Mouse (Mus musculus): ENCODE data around the gene Tpp1. TPM values are rescaled to one million over a fixed set of nuclear protein-coding genes. Genes with fewer than 3 reads are reported as not detected.

Tpp1 gene
- polyA plus RNA-seq, 1 experiment: 55.9 TPM

GRCm38 (mm10) chr7:105721916-105722315 is 30.1 kb downstream of the Tpp1 start:
- no peaks in the 10 kb centered on the region for H3K27me3 ChIP-seq (ENCODE audit: control insufficient read depth, insufficient read depth, low read length)
- WGBS: 72% methylated on average over 2 of the region's 2 CpGs
- no peaks in the 10 kb centered on the region for H3K4me1 ChIP-seq (ENCODE audit: control insufficient read depth, insufficient read depth, insufficient read length, low read length)
- H3K4me3 ChIP-seq (ENCODE audit: low read depth, low read length): no peak overlapping the region
- no peak overlapping the region for H3K27ac ChIP-seq (ENCODE audit: insufficient read depth, low read depth, low read length)
- no peak for TF ChIP-seq CTCF (IDR thresholded peaks at IDR 0.05; ENCODE audit: extremely low read depth, insufficient read length, insufficient replicate concordance, low read depth, low read length)
- no peak for TF ChIP-seq POLR2A (IDR thresholded peaks at IDR 0.05; ENCODE audit: low read depth, low read length)
- no peaks in the 10 kb centered on the region for H3K36me3 ChIP-seq (ENCODE audit: control insufficient read depth, insufficient read depth, low read length)

DNA sequence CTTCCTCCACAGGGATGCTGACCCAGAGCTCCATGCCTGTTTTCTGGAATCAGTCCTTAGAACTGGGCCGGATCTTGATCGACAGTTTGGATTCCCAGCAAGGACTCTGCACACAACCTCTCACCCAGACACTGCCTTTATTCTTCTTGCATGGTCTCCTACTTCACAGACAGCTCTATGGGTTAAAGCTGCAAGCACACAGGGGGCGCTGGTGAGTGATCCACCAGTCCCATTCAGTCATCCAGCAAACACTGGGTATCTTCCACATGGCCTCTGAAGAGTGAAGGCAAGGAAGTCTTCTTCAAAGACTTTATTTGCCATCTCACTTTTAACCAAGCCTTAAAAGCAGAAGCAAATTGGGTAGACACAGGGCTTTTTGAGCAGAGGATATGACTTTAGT is 36.7 kb downstream of the Tpp1 start:
- H3K4me1 ChIP-seq (ENCODE audit: control insufficient read depth, insufficient read depth, insufficient read length, low read length): no peaks in the 10 kb centered on the region
- no peak overlapping the region for H3K4me3 ChIP-seq (ENCODE audit: low read depth, low read length)
- TF ChIP-seq POLR2A (IDR thresholded peaks at IDR 0.05; ENCODE audit: low read depth, low read length): no peak
- no peak for TF ChIP-seq CTCF (IDR thresholded peaks at IDR 0.05; ENCODE audit: extremely low read depth, insufficient read length, insufficient replicate concordance, low read depth, low read length)
- H3K27me3 ChIP-seq (ENCODE audit: control insufficient read depth, insufficient read depth, low read length): no peaks in the 10 kb centered on the region
- 68% methylated on average over 3 of the region's 3 CpGs for WGBS
- no peaks in the 10 kb centered on the region for H3K36me3 ChIP-seq (ENCODE audit: control insufficient read depth, insufficient read depth, low read length)
- H3K27ac ChIP-seq (ENCODE audit: insufficient read depth, low read depth, low read length): no peak overlapping the region

- 72% methylated on average over 5 of the region's 5 CpGs for WGBS
- no peak overlapping the region for H3K27ac ChIP-seq (ENCODE audit: insufficient read depth, low read depth, low read length)
- no peaks in the 10 kb centered on the region for H3K27me3 ChIP-seq (ENCODE audit: control insufficient read depth, insufficient read depth, low read length)
- H3K4me1 ChIP-seq (ENCODE audit: control insufficient read depth, insufficient read depth, insufficient read length, low read length): no peaks in the 10 kb centered on the region
- H3K4me3 ChIP-seq (ENCODE audit: low read depth, low read length): no peak overlapping the region
- H3K36me3 ChIP-seq (ENCODE audit: control insufficient read depth, insufficient read depth, low read length): no peaks in the 10 kb centered on the region
- TF ChIP-seq CTCF (IDR thresholded peaks at IDR 0.05; ENCODE audit: extremely low read depth, insufficient read length, insufficient replicate concordance, low read depth, low read length): no peak
- TF ChIP-seq POLR2A (IDR thresholded peaks at IDR 0.05; ENCODE audit: low read depth, low read length): no peak
These were observed 43.3 kb downstream of the Tpp1 start for GRCm38 (mm10) chr7:105708733-105709132.

DNA sequence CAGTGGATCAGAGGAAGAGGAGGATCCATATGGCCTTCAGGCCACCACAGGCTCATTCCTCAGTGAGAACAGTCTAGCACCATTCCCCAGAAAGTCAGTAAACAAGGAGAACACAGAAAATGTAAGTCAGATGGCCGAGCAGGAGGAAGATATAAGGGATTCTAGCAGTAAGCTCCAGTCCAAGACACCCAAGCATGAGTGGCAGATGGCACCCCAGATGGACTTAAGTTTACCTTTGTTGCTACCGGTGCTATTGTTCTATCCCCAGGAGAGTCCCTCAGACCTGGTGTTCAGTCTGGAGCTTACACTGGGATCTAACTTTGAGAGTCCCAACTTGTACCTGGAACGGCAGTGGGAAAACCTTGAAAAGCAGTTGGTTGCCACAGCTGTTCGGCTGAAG is 48.2 kb downstream of the Tpp1 start:
- H3K4me3 ChIP-seq (ENCODE audit: low read depth, low read length): no peak overlapping the region
- H3K27me3 ChIP-seq (ENCODE audit: control insufficient read depth, insufficient read depth, low read length): no peaks in the 10 kb centered on the region
- H3K36me3 ChIP-seq (ENCODE audit: control insufficient read depth, insufficient read depth, low read length): no peaks in the 10 kb centered on the region
- H3K4me1 ChIP-seq (ENCODE audit: control insufficient read depth, insufficient read depth, insufficient read length, low read length): no peaks in the 10 kb centered on the region
- 87% methylated on average over 4 of the region's 4 CpGs for WGBS
- H3K27ac ChIP-seq (ENCODE audit: insufficient read depth, low read depth, low read length): no peak overlapping the region
- TF ChIP-seq CTCF (IDR thresholded peaks at IDR 0.05; ENCODE audit: extremely low read depth, insufficient read length, insufficient replicate concordance, low read depth, low read length) (no peak), POLR2A (IDR thresholded peaks at IDR 0.05; ENCODE audit: low read depth, low read length) (no peak)

GRCm38 (mm10) chr7:105703184-105703583 is 48.9 kb downstream of the Tpp1 start:
- no peak overlapping the region for H3K27ac ChIP-seq (ENCODE audit: insufficient read depth, low read depth, low read length)
- no peaks in the 10 kb centered on the region for H3K4me1 ChIP-seq (ENCODE audit: control insufficient read depth, insufficient read depth, insufficient read length, low read length)
- no peaks in the 10 kb centered on the region for H3K27me3 ChIP-seq (ENCODE audit: control insufficient read depth, insufficient read depth, low read length)
- no peak overlapping the region for H3K4me3 ChIP-seq (ENCODE audit: low read depth, low read length)
- TF ChIP-seq CTCF (IDR thresholded peaks at IDR 0.05; ENCODE audit: extremely low read depth, insufficient read length, insufficient replicate concordance, low read depth, low read length) (no peak), POLR2A (IDR thresholded peaks at IDR 0.05; ENCODE audit: low read depth, low read length) (no peak)
- H3K36me3 ChIP-seq (ENCODE audit: control insufficient read depth, insufficient read depth, low read length): no peaks in the 10 kb centered on the region
- WGBS: 88% methylated on average over 16 of the region's 16 CpGs

Other genes with a start within 250 kb of the Tpp1 start
- gene Smpd1, start 197.9 kb downstream of the Tpp1 start, polyA plus RNA-seq (2012; rRNA removed): 10.2 and 11.7 TPM in 2 replicates
- gene Apbb1, start 170.6 kb downstream of the Tpp1 start, polyA plus RNA-seq (2012; rRNA removed): 15.5 and 16.8 TPM in 2 replicates
- gene Hpx, start 152.1 kb downstream of the Tpp1 start, polyA plus RNA-seq (2012; rRNA removed): 0.22 TPM in 1 of 2 replicates, not detected in the other
- gene Trim3, start 118.7 kb downstream of the Tpp1 start, polyA plus RNA-seq (2012; rRNA removed): 13.3 and 15.5 TPM in 2 replicates
- gene Timm10b, start 112.2 kb downstream of the Tpp1 start, polyA plus RNA-seq (2012; rRNA removed): 104 and 142 TPM in 2 replicates
- 29.1 and 43.8 TPM in 2 replicates for gene Arfip2, start 111.8 kb downstream of the Tpp1 start, polyA plus RNA-seq (2012; rRNA removed)
- 203 and 226 TPM in 2 replicates for gene Gm45799, start 111.7 kb downstream of the Tpp1 start, polyA plus RNA-seq (2012; rRNA removed)
- gene Dnhd1, start 101.4 kb downstream of the Tpp1 start, polyA plus RNA-seq (2012; rRNA removed): 0.37 and 0.56 TPM in 2 replicates
- 39.9 and 60.8 TPM in 2 replicates for gene Ilk, start 15.6 kb downstream of the Tpp1 start, polyA plus RNA-seq (2012; rRNA removed)
- gene Rrp8, start 14.8 kb downstream of the Tpp1 start, polyA plus RNA-seq (2012; rRNA removed): 2.5 and 2.7 TPM in 2 replicates
- 400 and 599 TPM in 2 replicates for gene Taf10, start 7.9 kb downstream of the Tpp1 start, polyA plus RNA-seq (2012; rRNA removed)
- 2.9 and 5.2 TPM in 2 replicates for gene Dchs1, start 35.4 kb upstream of the Tpp1 start, polyA plus RNA-seq (2012; rRNA removed)
- gene Mrpl17, start 58.9 kb upstream of the Tpp1 start, polyA plus RNA-seq (2012; rRNA removed): 125 and 127 TPM in 2 replicates
- 2.0 and 2.3 TPM in 2 replicates for gene Gm4070, start 201.7 kb upstream of the Tpp1 start, polyA plus RNA-seq (2012; rRNA removed)